Mouse (Mus musculus): Measurements from ENCODE around the gene Gmpr. TPM values are rescaled to one million over a fixed set of nuclear protein-coding genes. Genes with fewer than 3 reads are reported as not detected.

Gene Gmpr
- polyA plus RNA-seq (2014; fragmentation: Nextera tagmentation; extraction: Ambion mirVana), result 22.9 and 25.3 TPM in 2 replicates

GRCm38 (mm10) chr13:45507274-45508229 is at the start of gene Gmpr:
Gene Gmpr, plus strand, starts transcription at chr13:45507444.
- Histone ChIP-seq H3K4me2 (peak within 1 kb of the TSS; percentile 98), H3K9ac (peak within 1 kb of the TSS; percentile 68), H3K4me3 (ENCODE audit: low read depth, low read length) (peak within 1 kb of the TSS; percentile 60), H3K27ac (ENCODE audit: low read depth) (peak within 1 kb of the TSS; percentile 67), H3K36me3 (ENCODE audit: insufficient read depth) (no peaks in the 10 kb centered on the region), H3K27me3 (ENCODE audit: insufficient read depth, low read length) (no peaks in the 10 kb centered on the region), H3K9me3 (ENCODE audit: low read depth, low read length) (no peaks in the 10 kb centered on the region), H3K4me1 (ENCODE audit: insufficient read depth) (peaks cover 11% of the 10 kb centered on the region)
- TF ChIP-seq CTCF (IDR thresholded peaks at IDR 0.05; ENCODE audit: low read depth), result peak; percentile 27
- 1% methylated on average over 62 of the region's 63 CpGs for WGBS
- DNase-seq (peak; percentile 90), ATAC-seq (ENCODE audit: insufficient read depth) (peak; percentile 92)

DNA sequence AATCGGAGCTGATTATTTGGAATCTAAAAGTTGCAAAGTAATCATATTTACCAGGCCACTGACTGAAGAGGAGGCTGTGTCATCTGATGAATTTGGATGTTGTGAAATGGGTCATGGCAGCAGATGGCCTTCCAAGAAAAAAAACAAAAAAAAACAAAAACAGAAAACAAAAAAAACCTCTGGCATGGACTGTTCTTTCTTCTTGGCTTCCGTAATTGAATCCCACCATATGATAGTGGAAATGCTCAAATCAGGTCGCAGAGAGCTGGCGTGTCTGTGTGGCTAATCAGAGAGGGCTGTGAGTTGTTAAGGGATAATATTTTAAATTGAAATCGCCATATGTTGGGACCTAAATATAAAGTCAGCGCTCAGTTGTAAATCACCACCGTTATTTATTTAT is 49.8 kb upstream of the Gmpr start:
- WGBS, result 42% methylated on average over 7 of the region's 7 CpGs
- Histone ChIP-seq H3K4me3 (ENCODE audit: low read depth, low read length) (no peak overlapping the region), H3K4me1 (ENCODE audit: insufficient read depth) (peaks cover 19% of the 10 kb centered on the region), H3K27me3 (ENCODE audit: insufficient read depth, low read length) (no peaks in the 10 kb centered on the region), H3K9ac (no peak overlapping the region), H3K9me3 (ENCODE audit: low read depth, low read length) (no peaks in the 10 kb centered on the region), H3K4me2 (no peak overlapping the region), H3K36me3 (ENCODE audit: insufficient read depth) (no peaks in the 10 kb centered on the region), H3K27ac (ENCODE audit: low read depth) (no peak overlapping the region; the same call in 1 of the 2 replicates)
- ATAC-seq (ENCODE audit: insufficient read depth) (no peak), DNase-seq (peak; percentile 51)
- no peak for TF ChIP-seq CTCF (IDR thresholded peaks at IDR 0.05; ENCODE audit: low read depth)

GRCm38 (mm10) chr13:45460177-45460576 is 47.1 kb upstream of the Gmpr start:
- no peak for DNase-seq
- H3K36me3 ChIP-seq (ENCODE audit: insufficient read depth), result no peaks in the 10 kb centered on the region
- WGBS, result 82% methylated on average over 3 of the region's 3 CpGs
- H3K4me1 ChIP-seq (ENCODE audit: insufficient read depth), result peaks cover 11% of the 10 kb centered on the region
- no peaks in the 10 kb centered on the region for H3K9me3 ChIP-seq (ENCODE audit: low read depth, low read length)
- H3K27ac ChIP-seq (ENCODE audit: low read depth), result no peak overlapping the region
- H3K9ac ChIP-seq, result no peak overlapping the region
- no peak overlapping the region for H3K4me3 ChIP-seq (ENCODE audit: low read depth, low read length)
- ATAC-seq (ENCODE audit: insufficient read depth), result no peak
- H3K4me2 ChIP-seq, result no peak overlapping the region
- no peak for TF ChIP-seq CTCF (IDR thresholded peaks at IDR 0.05; ENCODE audit: low read depth)
- no peaks in the 10 kb centered on the region for H3K27me3 ChIP-seq (ENCODE audit: insufficient read depth, low read length)

DNA sequence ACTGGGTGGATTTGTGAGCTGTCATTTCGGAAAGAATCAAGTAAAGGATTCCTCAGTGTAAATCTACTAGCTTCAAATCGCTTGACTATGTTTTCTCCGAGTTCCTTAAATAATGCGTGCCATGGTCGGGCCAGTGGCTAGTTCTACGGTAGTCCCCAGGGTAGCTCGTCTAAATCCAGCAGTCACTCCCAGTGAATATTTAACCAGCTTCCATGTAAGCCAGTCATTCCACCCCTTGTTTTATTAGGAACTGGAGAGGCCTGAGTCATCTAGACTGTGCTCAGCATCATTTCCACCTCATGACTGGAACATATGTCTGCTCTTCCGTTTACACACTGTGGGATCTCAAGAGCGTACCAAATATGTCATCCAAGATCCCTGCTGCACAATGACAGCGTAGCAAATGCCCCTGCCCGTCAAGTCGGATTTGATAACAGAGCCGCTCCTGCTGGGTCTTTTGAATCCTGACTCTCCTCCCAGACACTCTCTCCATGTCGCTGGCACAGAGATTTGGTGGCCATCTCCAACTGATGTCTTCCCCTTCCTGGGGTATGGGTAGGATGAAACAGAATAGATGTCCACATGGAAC is 45.8 kb upstream of the Gmpr start:
- TF ChIP-seq CTCF (IDR thresholded peaks at IDR 0.05; ENCODE audit: low read depth), result no peak
- H3K27ac ChIP-seq (ENCODE audit: low read depth), result no peak overlapping the region
- H3K36me3 ChIP-seq (ENCODE audit: insufficient read depth), result no peaks in the 10 kb centered on the region
- DNase-seq (no peak), ATAC-seq (ENCODE audit: insufficient read depth) (no peak)
- H3K4me1 ChIP-seq (ENCODE audit: insufficient read depth), result no peaks in the 10 kb centered on the region
- no peak overlapping the region for H3K9ac ChIP-seq
- WGBS, result 70% methylated on average over 14 of the region's 14 CpGs
- no peak overlapping the region for H3K4me3 ChIP-seq (ENCODE audit: low read depth, low read length)
- H3K27me3 ChIP-seq (ENCODE audit: insufficient read depth, low read length), result no peaks in the 10 kb centered on the region
- no peaks in the 10 kb centered on the region for H3K9me3 ChIP-seq (ENCODE audit: low read depth, low read length)
- no peak overlapping the region for H3K4me2 ChIP-seq

DNA sequence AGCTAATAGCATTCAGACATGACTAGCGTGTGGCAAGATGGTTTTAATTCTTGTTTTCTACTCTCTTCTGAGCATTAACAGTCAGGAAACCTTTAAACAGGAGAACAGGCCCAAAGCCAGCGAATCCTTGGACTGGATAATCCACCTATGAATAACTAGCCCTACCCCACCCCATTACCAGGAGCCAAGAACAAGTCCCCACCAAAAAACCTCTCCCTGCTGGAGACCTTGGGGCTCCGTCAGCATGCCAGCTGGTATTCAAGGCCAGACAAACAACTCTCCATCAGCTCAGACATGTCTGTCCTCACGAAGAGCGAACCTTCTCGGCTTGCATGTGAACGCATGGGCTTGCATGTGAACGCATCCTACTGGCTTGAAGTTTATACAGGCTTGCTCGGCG is 41.6 kb upstream of the Gmpr start:
- no peak for DNase-seq
- H3K27me3 ChIP-seq (ENCODE audit: insufficient read depth, low read length), result no peaks in the 10 kb centered on the region
- H3K9me3 ChIP-seq (ENCODE audit: low read depth, low read length), result no peaks in the 10 kb centered on the region
- H3K4me1 ChIP-seq (ENCODE audit: insufficient read depth), result peaks cover 12% of the 10 kb centered on the region
- H3K4me3 ChIP-seq (ENCODE audit: low read depth, low read length), result no peak overlapping the region
- H3K4me2 ChIP-seq, result no peak overlapping the region
- WGBS, result 79% methylated on average over 10 of the region's 10 CpGs
- no peak for TF ChIP-seq CTCF (IDR thresholded peaks at IDR 0.05; ENCODE audit: low read depth)
- H3K36me3 ChIP-seq (ENCODE audit: insufficient read depth), result no peaks in the 10 kb centered on the region
- no peak overlapping the region for H3K27ac ChIP-seq (ENCODE audit: low read depth)
- no peak overlapping the region for H3K9ac ChIP-seq
- ATAC-seq (ENCODE audit: insufficient read depth), result no peak

- 55% methylated on average over 10 of the region's 10 CpGs for WGBS
- no peak overlapping the region for H3K4me2 ChIP-seq
- H3K9me3 ChIP-seq (ENCODE audit: low read depth, low read length), result no peaks in the 10 kb centered on the region
- no peaks in the 10 kb centered on the region for H3K36me3 ChIP-seq (ENCODE audit: insufficient read depth)
- no peak for DNase-seq
- H3K4me3 ChIP-seq (ENCODE audit: low read depth, low read length), result no peak overlapping the region
- no peaks in the 10 kb centered on the region for H3K27me3 ChIP-seq (ENCODE audit: insufficient read depth, low read length)
- H3K27ac ChIP-seq (ENCODE audit: low read depth), result no peak overlapping the region
- ATAC-seq (ENCODE audit: insufficient read depth), result no peak
- TF ChIP-seq CTCF (IDR thresholded peaks at IDR 0.05; ENCODE audit: low read depth), result no peak
- peaks cover 12% of the 10 kb centered on the region for H3K4me1 ChIP-seq (ENCODE audit: insufficient read depth)
- no peak overlapping the region for H3K9ac ChIP-seq
Measured at GRCm38 (mm10) chr13:45466031-45466519, 41.2 kb upstream of the Gmpr start.

DNA sequence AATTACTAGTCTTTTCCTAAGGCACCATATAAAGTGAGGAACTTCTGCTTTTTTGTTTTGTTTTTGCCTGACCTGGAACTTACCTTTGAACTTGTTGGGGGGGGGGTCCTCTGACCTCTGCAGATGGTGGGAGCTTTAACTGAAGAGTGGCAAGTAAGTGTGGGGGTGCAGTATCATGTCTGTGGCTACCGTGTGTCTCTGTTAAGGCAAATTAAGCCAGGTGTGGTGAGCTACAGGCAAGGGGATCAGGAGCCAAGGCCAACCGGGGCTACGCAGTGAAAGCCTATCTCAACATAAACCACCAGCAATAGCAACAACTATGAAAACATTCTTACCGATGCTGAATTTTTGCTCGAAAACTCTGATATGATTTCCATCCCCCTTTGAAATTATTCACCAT is 38.5 kb upstream of the Gmpr start:
- H3K9me3 ChIP-seq (ENCODE audit: low read depth, low read length), result no peaks in the 10 kb centered on the region
- ATAC-seq (ENCODE audit: insufficient read depth), result no peak
- no peaks in the 10 kb centered on the region for H3K27me3 ChIP-seq (ENCODE audit: insufficient read depth, low read length)
- no peak for TF ChIP-seq CTCF (IDR thresholded peaks at IDR 0.05; ENCODE audit: low read depth)
- peaks cover 12% of the 10 kb centered on the region for H3K4me1 ChIP-seq (ENCODE audit: insufficient read depth)
- no peak overlapping the region for H3K27ac ChIP-seq (ENCODE audit: low read depth)
- no peaks in the 10 kb centered on the region for H3K36me3 ChIP-seq (ENCODE audit: insufficient read depth)
- no peak overlapping the region for H3K4me3 ChIP-seq (ENCODE audit: low read depth, low read length)
- 64% methylated on average over 5 of the region's 5 CpGs for WGBS
- H3K9ac ChIP-seq, result no peak overlapping the region
- no peak for DNase-seq
- H3K4me2 ChIP-seq, result no peak overlapping the region

Measured in lung, embryonic 14.5 days (tissue).